Mouse (Mus musculus): ENCODE data around the gene Gm9887. TPM values are rescaled to one million over a fixed set of nuclear protein-coding genes. Genes with fewer than 3 reads are reported as not detected.

Gene Gm9887
- polyA plus RNA-seq (2014; fragmentation: Nextera tagmentation; extraction: Ambion mirVana): 0.80 and 2.3 TPM in 2 replicates

GRCm38 (mm10) chr12:69371854-69372671 is at the start of gene Gm9887, which contains the start of gene Arf6:
Gene Gm9887 (minus strand): TSS chr12:69372458.
Gene Arf6 (plus strand): TSS chr12:69372150.
- H3K9me3 ChIP-seq (ENCODE audit: control insufficient read depth, low read length): no peaks in the 10 kb centered on the region
- peak within 1 kb of the TSS; percentile 91 for H3K27ac ChIP-seq (ENCODE audit: low read depth, low read length)
- peak within 1 kb of the TSS; percentile 99 for H3K4me3 ChIP-seq (ENCODE audit: low read depth, low read length)
- no peaks in the 10 kb centered on the region for H3K27me3 ChIP-seq (ENCODE audit: control insufficient read depth, insufficient read depth, low read length)
- ATAC-seq (replicated peaks; ENCODE audit: low FRiP score): peak; percentile 96
- H3K4me1 ChIP-seq (replicated peaks; ENCODE audit: control insufficient read depth, insufficient read depth, low read length): peaks cover 3% of the 10 kb centered on the region; the same call in 1 of the 2 replicates
- peak within 1 kb of the TSS; percentile 89 for H3K4me2 ChIP-seq (ENCODE audit: low read depth, low read length, severe bottlenecking)
- peaks cover 2% of the 10 kb centered on the region; the same call in 1 of the 2 replicates for H3K36me3 ChIP-seq (ENCODE audit: control insufficient read depth, insufficient read depth, low read length)
- H3K9ac ChIP-seq (ENCODE audit: low read length): peak within 1 kb of the TSS; percentile 96
- 1% methylated on average over 96 of the region's 121 CpGs for WGBS
- DNase-seq (ENCODE audit: low spot score): peak; percentile 99

GRCm38 (mm10) chr12:69420716-69421115 is 48.5 kb upstream of the Gm9887 start:
- Histone ChIP-seq H3K27ac (ENCODE audit: low read depth, low read length) (no peak overlapping the region), H3K4me2 (ENCODE audit: low read depth, low read length, severe bottlenecking) (no peak overlapping the region), H3K27me3 (ENCODE audit: control insufficient read depth, insufficient read depth, low read length) (no peaks in the 10 kb centered on the region), H3K9ac (ENCODE audit: low read length) (no peak overlapping the region), H3K4me1 (replicated peaks; ENCODE audit: control insufficient read depth, insufficient read depth, low read length) (no peaks in the 10 kb centered on the region), H3K36me3 (ENCODE audit: control insufficient read depth, insufficient read depth, low read length) (no peaks in the 10 kb centered on the region), H3K4me3 (ENCODE audit: low read depth, low read length) (no peak overlapping the region), H3K9me3 (ENCODE audit: control insufficient read depth, low read length) (peaks cover 5% of the 10 kb centered on the region; the same call in 1 of the 2 replicates)
- DNase-seq (ENCODE audit: low spot score) (no peak), ATAC-seq (replicated peaks; ENCODE audit: low FRiP score) (no peak)
- 68% methylated on average over 3 of the region's 3 CpGs for WGBS

- Histone ChIP-seq H3K27me3 (ENCODE audit: control insufficient read depth, insufficient read depth, low read length) (no peaks in the 10 kb centered on the region), H3K4me3 (ENCODE audit: low read depth, low read length) (no peak overlapping the region), H3K4me2 (ENCODE audit: low read depth, low read length, severe bottlenecking) (no peak overlapping the region), H3K27ac (ENCODE audit: low read depth, low read length) (no peak overlapping the region), H3K36me3 (ENCODE audit: control insufficient read depth, insufficient read depth, low read length) (no peaks in the 10 kb centered on the region), H3K4me1 (replicated peaks; ENCODE audit: control insufficient read depth, insufficient read depth, low read length) (no peaks in the 10 kb centered on the region), H3K9ac (ENCODE audit: low read length) (no peak overlapping the region), H3K9me3 (ENCODE audit: control insufficient read depth, low read length) (peaks cover 5% of the 10 kb centered on the region; the same call in 1 of the 2 replicates)
- no peak for ATAC-seq (replicated peaks; ENCODE audit: low FRiP score)
- WGBS: 89% methylated on average over 4 of the region's 4 CpGs
- no peak for DNase-seq (ENCODE audit: low spot score)
Observed at GRCm38 (mm10) chr12:69419606-69420005, 47.3 kb upstream of the Gm9887 start.

GRCm38 (mm10) chr12:69419017-69419605 is 46.9 kb upstream of the Gm9887 start:
- Histone ChIP-seq H3K4me2 (ENCODE audit: low read depth, low read length, severe bottlenecking) (no peak overlapping the region), H3K4me1 (replicated peaks; ENCODE audit: control insufficient read depth, insufficient read depth, low read length) (no peaks in the 10 kb centered on the region), H3K36me3 (ENCODE audit: control insufficient read depth, insufficient read depth, low read length) (no peaks in the 10 kb centered on the region), H3K27me3 (ENCODE audit: control insufficient read depth, insufficient read depth, low read length) (no peaks in the 10 kb centered on the region), H3K27ac (ENCODE audit: low read depth, low read length) (no peak overlapping the region), H3K9ac (ENCODE audit: low read length) (no peak overlapping the region), H3K4me3 (ENCODE audit: low read depth, low read length) (no peak overlapping the region), H3K9me3 (ENCODE audit: control insufficient read depth, low read length) (peaks cover 5% of the 10 kb centered on the region; the same call in 1 of the 2 replicates)
- 90% methylated on average over 14 of the region's 14 CpGs for WGBS
- no peak for ATAC-seq (replicated peaks; ENCODE audit: low FRiP score)
- DNase-seq (ENCODE audit: low spot score): no peak

- no peaks in the 10 kb centered on the region for H3K4me1 ChIP-seq (replicated peaks; ENCODE audit: control insufficient read depth, insufficient read depth, low read length)
- DNase-seq (ENCODE audit: low spot score): no peak
- no peaks in the 10 kb centered on the region for H3K27me3 ChIP-seq (ENCODE audit: control insufficient read depth, insufficient read depth, low read length)
- no peaks in the 10 kb centered on the region for H3K36me3 ChIP-seq (ENCODE audit: control insufficient read depth, insufficient read depth, low read length)
- 93% methylated on average over 13 of the region's 13 CpGs for whole genome bisulfite sequencing
- no peak overlapping the region for H3K27ac ChIP-seq (ENCODE audit: low read depth, low read length)
- no peak for ATAC-seq (replicated peaks; ENCODE audit: low FRiP score)
- H3K9ac ChIP-seq (ENCODE audit: low read length): no peak overlapping the region
- H3K4me2 ChIP-seq (ENCODE audit: low read depth, low read length, severe bottlenecking): no peak overlapping the region
- peaks cover 5% of the 10 kb centered on the region; the same call in 1 of the 2 replicates for H3K9me3 ChIP-seq (ENCODE audit: control insufficient read depth, low read length)
- no peak overlapping the region for H3K4me3 ChIP-seq (ENCODE audit: low read depth, low read length)
Observed at GRCm38 (mm10) chr12:69418606-69419005, 46.3 kb upstream of the Gm9887 start.

GRCm38 (mm10) chr12:69417701-69418291 is 45.5 kb upstream of the Gm9887 start:
- WGBS: 62% methylated on average over 9 of the region's 9 CpGs
- H3K27me3 ChIP-seq (ENCODE audit: control insufficient read depth, insufficient read depth, low read length): no peaks in the 10 kb centered on the region
- H3K9me3 ChIP-seq (ENCODE audit: control insufficient read depth, low read length): no peaks in the 10 kb centered on the region; the same call in 1 of the 2 replicates

GRCm38 (mm10) chr12:69416793-69417192 is 44.5 kb upstream of the Gm9887 start:
- Histone ChIP-seq H3K36me3 (ENCODE audit: control insufficient read depth, insufficient read depth, low read length) (no peaks in the 10 kb centered on the region), H3K4me1 (replicated peaks; ENCODE audit: control insufficient read depth, insufficient read depth, low read length) (no peaks in the 10 kb centered on the region), H3K4me3 (ENCODE audit: low read depth, low read length) (no peak overlapping the region), H3K27ac (ENCODE audit: low read depth, low read length) (no peak overlapping the region), H3K9me3 (ENCODE audit: control insufficient read depth, low read length) (no peaks in the 10 kb centered on the region; the same call in 1 of the 2 replicates), H3K27me3 (ENCODE audit: control insufficient read depth, insufficient read depth, low read length) (no peaks in the 10 kb centered on the region), H3K9ac (ENCODE audit: low read length) (no peak overlapping the region), H3K4me2 (ENCODE audit: low read depth, low read length, severe bottlenecking) (no peak overlapping the region)
- DNase-seq (ENCODE audit: low spot score): no peak
- no peak for ATAC-seq (replicated peaks; ENCODE audit: low FRiP score)
- WGBS: 83% methylated on average over 7 of the region's 7 CpGs

More at GRCm38 (mm10) chr12:69417701-69418291, 45.5 kb upstream of the Gm9887 start:
- Histone ChIP-seq H3K36me3 (ENCODE audit: control insufficient read depth, insufficient read depth, low read length) (no peaks in the 10 kb centered on the region), H3K4me2 (ENCODE audit: low read depth, low read length, severe bottlenecking) (no peak overlapping the region), H3K4me1 (replicated peaks; ENCODE audit: control insufficient read depth, insufficient read depth, low read length) (no peaks in the 10 kb centered on the region), H3K27ac (ENCODE audit: low read depth, low read length) (no peak overlapping the region), H3K9ac (ENCODE audit: low read length) (no peak overlapping the region), H3K4me3 (ENCODE audit: low read depth, low read length) (no peak overlapping the region)
- no peak for ATAC-seq (replicated peaks; ENCODE audit: low FRiP score)
- DNase-seq (ENCODE audit: low spot score): no peak

- Histone ChIP-seq H3K27me3 (ENCODE audit: control insufficient read depth, insufficient read depth, low read length) (no peaks in the 10 kb centered on the region), H3K9me3 (ENCODE audit: control insufficient read depth, low read length) (no peaks in the 10 kb centered on the region), H3K27ac (ENCODE audit: low read depth, low read length) (no peak overlapping the region), H3K4me2 (ENCODE audit: low read depth, low read length, severe bottlenecking) (no peak overlapping the region), H3K36me3 (ENCODE audit: control insufficient read depth, insufficient read depth, low read length) (no peaks in the 10 kb centered on the region), H3K4me1 (replicated peaks; ENCODE audit: control insufficient read depth, insufficient read depth, low read length) (no peaks in the 10 kb centered on the region), H3K9ac (ENCODE audit: low read length) (no peak overlapping the region), H3K4me3 (ENCODE audit: low read depth, low read length) (no peak overlapping the region)
- DNase-seq (ENCODE audit: low spot score) (no peak), ATAC-seq (replicated peaks; ENCODE audit: low FRiP score) (no peak)
- WGBS: 82% methylated on average over 4 of the region's 4 CpGs
Observed at GRCm38 (mm10) chr12:69414826-69415572, 42.7 kb upstream of the Gm9887 start.
